Mouse (Mus musculus) MEL-GATA-1-ER (cell line): ENCODE measurements around the gene Gm11116.
"Not testable (repeated sequence)": the region's sequence is repeated elsewhere in the genome, so short reads cannot be mapped to it uniquely, and the experiment has no call there.

Experiments
- DNase-seq: peaks from one replicate; pipeline ENCODE4 v3.0.0-alpha.2; 2012; ENCODE audit warnings: low read depth; ENCODE audit errors: extremely low read depth

The Gm11116 gene

DNA sequence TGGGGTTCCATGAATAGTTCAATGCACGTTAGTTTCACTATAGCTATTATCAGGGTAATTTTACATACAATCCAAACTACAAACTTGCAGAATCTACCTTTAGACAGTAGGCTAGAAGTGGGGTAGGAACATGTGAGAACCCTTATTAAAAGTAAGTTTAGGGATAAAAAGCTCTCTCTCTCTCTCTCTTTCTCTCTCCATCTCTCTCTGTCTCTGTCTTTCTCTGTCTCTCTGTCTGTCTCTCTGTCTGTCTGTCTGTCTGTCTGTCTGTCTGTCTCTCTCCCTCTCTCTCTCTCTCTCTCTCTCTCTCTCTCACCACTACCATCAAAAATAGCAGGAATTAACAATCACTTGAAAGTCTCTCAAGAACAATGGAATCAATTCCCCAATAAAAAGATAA, at the start of gene Gm11116:
Gm11116 (minus strand) TSS at position 101 of the 400 bp plus-strand sequence.
- DNase-seq: no peak

DNA sequence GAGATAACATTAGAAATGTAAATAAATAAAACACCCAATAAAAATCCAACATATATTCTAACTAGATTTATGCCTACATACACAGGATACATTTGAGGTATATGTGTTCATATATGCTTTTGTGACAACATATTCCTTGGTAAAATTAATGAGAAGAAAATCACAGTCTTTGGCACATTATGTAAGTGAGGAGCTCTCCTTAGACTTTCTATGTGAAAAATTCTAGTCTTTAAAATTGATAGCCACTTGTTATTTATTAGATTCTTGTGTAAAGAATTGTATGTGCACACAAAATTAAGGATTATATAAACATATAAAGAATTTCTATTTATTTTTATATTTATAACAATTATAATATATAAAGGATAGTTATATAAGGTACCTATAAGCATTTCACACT, 42.7 kb upstream of the Gm11116 start, which contains the start of gene Gm11115:
Gm11115 (minus strand) TSS at position 101 of the 400 bp plus-strand sequence.
- no peak for DNase-seq

GRCm38 (mm10) chr5:88086256-88086655, 25.1 kb downstream of the Gm11116 start, which contains the start of gene Smr2:
Gene Smr2, plus strand, starts transcription at chr5:88086556.
- DNase-seq: not testable (repeated sequence)
